Mouse (Mus musculus): ENCODE results near the gene Tmem129.

The Tmem129 gene

GRCm38 (mm10) chr5:33684932-33685331 is 26.7 kb upstream of the Tmem129 start:
- no peak for DNase-seq

GRCm38 (mm10) chr5:33683897-33684652 is 25.9 kb upstream of the Tmem129 start:
- DNase-seq, result peak; percentile 66 to 82

- no peak for DNase-seq
Observed at GRCm38 (mm10) chr5:33682963-33683362, 24.7 kb upstream of the Tmem129 start.

- no peak for DNase-seq
Observed at GRCm38 (mm10) chr5:33681611-33682388, 23.6 kb upstream of the Tmem129 start.

- peak in 1 of 2 experiments; percentile 67 for DNase-seq
Observed at GRCm38 (mm10) chr5:33681044-33681443, 22.8 kb upstream of the Tmem129 start.

GRCm38 (mm10) chr5:33678244-33678643 is 20.0 kb upstream of the Tmem129 start:
- peak; percentile 57 to 78 for DNase-seq

- peak; percentile 70 to 76 for DNase-seq
Observed at GRCm38 (mm10) chr5:33675964-33676363, 17.7 kb upstream of the Tmem129 start.

GRCm38 (mm10) chr5:33674439-33674838 is 16.2 kb upstream of the Tmem129 start:
- DNase-seq, result no peak

- no peak for DNase-seq
Observed at GRCm38 (mm10) chr5:33671659-33672058, 13.4 kb upstream of the Tmem129 start.

- no peak for DNase-seq
Observed at GRCm38 (mm10) chr5:33668223-33668622, 10.0 kb upstream of the Tmem129 start.

- DNase-seq, result no peak
Observed at GRCm38 (mm10) chr5:33658664-33659050, 441 bp upstream of the Tmem129 start.

- no peak for DNase-seq
Observed at GRCm38 (mm10) chr5:33657251-33657786, 897 bp downstream of the Tmem129 start.

GRCm38 (mm10) chr5:33656739-33657138 is 1.5 kb downstream of the Tmem129 start:
- DNase-seq, result no peak

- DNase-seq, result no peak
Observed at GRCm38 (mm10) chr5:33655251-33655840, 2.9 kb downstream of the Tmem129 start.

- DNase-seq, result no peak
Observed at GRCm38 (mm10) chr5:33654424-33654823, 3.8 kb downstream of the Tmem129 start.

- DNase-seq, result no peak
Observed at GRCm38 (mm10) chr5:33652783-33653173, 5.4 kb downstream of the Tmem129 start.

GRCm38 (mm10) chr5:33651921-33652782 is 6.1 kb downstream of the Tmem129 start, which contains the start of gene Slbp:
Slbp (minus strand) TSS chr5:33652574.
- DNase-seq, result peak; percentile 96 to 97

- no peak for DNase-seq
Observed at GRCm38 (mm10) chr5:33651541-33651920, 6.7 kb downstream of the Tmem129 start.

- no peak for DNase-seq
Observed at GRCm38 (mm10) chr5:33651017-33651416, 7.2 kb downstream of the Tmem129 start.

GRCm38 (mm10) chr5:33640652-33641051 is 17.6 kb downstream of the Tmem129 start:
- DNase-seq, result peak; percentile 25 to 42

GRCm38 (mm10) chr5:33638826-33639225 is 19.4 kb downstream of the Tmem129 start:
- no peak for DNase-seq

GRCm38 (mm10) chr5:33637606-33638350 is 20.4 kb downstream of the Tmem129 start:
- no peak for DNase-seq
